Mouse (Mus musculus) embryo, embryonic 10.5 days (tissue): ENCODE data around the gene Nacc2.

Source experiments
- DNase-seq: peaks from one replicate; pipeline ENCODE4 v3.0.0-alpha.2; 2015; ENCODE audit warnings: low spot score

Nacc2 gene

GRCm38 (mm10) chr2:26139034-26139544 is 16.1 kb upstream of the Nacc2 start:
- DNase-seq, result no peak

- DNase-seq, result no peak
Measured at GRCm38 (mm10) chr2:26138252-26139033, 15.4 kb upstream of the Nacc2 start.

GRCm38 (mm10) chr2:26134591-26134990 is 11.6 kb upstream of the Nacc2 start:
- no peak for DNase-seq

- peak; percentile 85 for DNase-seq
Measured at GRCm38 (mm10) chr2:26132628-26133551, 9.9 kb upstream of the Nacc2 start.

DNA sequence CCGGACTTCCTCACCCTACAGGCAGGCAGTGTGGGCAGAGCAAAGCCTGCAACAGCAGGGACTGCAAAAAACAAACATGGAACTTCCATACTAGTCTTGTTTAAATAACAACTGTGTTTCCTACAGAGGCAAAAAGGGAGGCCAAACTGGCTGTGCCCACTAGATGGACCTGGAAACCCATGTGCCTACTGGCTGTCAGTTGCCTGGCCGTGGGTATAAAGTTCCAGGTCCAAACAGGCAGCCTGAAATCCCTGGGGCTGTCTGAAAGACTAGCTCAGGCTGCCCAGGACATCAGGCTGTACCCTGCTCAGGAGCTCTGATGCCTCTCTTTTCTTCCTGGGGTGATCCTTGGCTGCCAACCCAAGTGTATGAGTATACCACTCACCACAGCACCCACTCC is 8.3 kb upstream of the Nacc2 start:
- DNase-seq, result no peak

GRCm38 (mm10) chr2:26129962-26130361 is 6.9 kb upstream of the Nacc2 start:
- DNase-seq, result no peak

GRCm38 (mm10) chr2:26129346-26129745 is 6.3 kb upstream of the Nacc2 start:
- DNase-seq, result no peak

GRCm38 (mm10) chr2:26122171-26123078 is 595 bp downstream of the Nacc2 start:
- DNase-seq, result peak; percentile 48

GRCm38 (mm10) chr2:26121541-26122083 is 1.4 kb downstream of the Nacc2 start:
- no peak for DNase-seq

DNA sequence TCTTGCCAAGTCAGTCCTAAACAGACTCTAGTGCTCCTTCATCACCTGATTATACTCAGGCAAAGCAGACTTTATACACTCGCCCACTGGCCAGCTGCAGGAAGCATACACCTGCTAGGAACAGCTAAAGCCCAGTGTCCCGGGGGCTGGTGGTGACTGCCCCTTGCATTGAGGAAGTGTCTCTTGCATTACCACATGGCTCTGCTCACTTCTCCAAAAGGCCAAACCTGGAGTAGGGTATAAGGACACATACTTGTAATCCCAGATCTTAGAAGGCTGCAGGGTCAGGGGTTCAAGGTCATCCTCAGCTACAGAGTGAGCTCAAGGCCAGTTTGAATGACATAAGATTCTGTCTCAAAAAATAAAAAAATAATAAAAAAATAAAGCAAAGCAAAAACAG is 3.4 kb downstream of the Nacc2 start:
- no peak for DNase-seq

- no peak for DNase-seq
Measured at GRCm38 (mm10) chr2:26119310-26119592, 3.8 kb downstream of the Nacc2 start.

GRCm38 (mm10) chr2:26118584-26119309 is 4.3 kb downstream of the Nacc2 start:
- DNase-seq, result no peak

DNA sequence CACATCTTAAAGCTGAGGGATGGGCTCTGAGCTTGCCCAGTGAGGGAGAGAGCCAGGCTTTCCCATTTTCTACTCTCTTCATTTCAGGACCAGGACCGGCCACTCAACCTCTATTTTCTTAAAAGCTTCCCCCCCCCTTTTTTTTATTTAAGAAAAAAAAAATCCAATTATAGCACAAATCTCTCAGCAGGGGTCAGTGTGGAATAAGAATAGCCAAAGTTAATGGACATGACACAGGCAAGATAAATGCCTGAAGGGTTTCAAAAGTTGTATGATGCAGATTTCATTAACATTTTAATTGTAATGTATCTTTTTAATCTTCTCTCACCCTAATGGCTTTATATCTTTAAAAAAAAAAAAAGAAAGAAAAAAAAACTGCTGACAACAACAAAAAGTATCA is 5.4 kb downstream of the Nacc2 start:
- DNase-seq, result no peak

DNA sequence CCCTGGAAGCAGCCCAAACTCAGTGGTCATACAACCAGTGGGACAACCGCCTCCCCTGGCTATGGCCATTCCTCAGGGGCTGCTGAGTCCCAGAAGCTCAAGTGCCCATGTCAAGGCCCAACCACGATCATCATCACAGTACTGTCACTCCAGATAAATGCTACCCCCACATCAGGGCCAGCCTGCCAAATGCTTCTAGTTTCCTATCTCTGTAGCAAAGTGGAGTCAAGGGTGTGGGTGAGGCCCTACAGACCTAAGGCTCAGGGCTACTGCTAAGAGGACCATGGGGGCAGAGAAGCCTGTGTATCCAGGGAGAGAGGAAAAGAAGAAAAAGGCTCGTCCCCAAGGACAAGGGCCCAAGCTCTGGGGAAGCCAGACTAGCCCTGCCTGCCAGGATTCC is 6.5 kb downstream of the Nacc2 start:
- no peak for DNase-seq

- no peak for DNase-seq
Measured at GRCm38 (mm10) chr2:26115215-26115614, 7.8 kb downstream of the Nacc2 start.

DNA sequence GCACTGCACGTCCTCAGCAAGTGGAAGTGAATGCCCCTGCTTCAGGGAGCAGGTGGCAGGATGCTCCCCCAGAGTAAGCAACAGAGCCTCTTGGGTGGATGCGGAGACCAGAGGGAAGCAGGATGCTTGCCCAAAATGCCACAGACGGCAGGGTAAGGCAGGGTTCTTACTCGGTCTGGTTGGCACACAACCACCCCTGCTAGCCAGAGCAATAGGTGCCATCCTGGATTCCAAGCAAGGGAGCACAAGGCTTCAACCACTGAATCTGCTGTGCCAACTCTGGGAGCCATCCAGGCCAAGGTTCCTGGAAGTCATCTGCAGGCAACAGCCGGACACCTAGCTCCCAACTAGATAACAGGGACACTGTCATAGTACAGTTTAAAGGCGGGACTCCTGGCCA is 14.8 kb downstream of the Nacc2 start:
- DNase-seq, result no peak

- DNase-seq, result no peak
Measured at GRCm38 (mm10) chr2:26107011-26107410, 16.0 kb downstream of the Nacc2 start.

- no peak for DNase-seq
Measured at GRCm38 (mm10) chr2:26106233-26106632, 16.8 kb downstream of the Nacc2 start.

- DNase-seq, result no peak
Measured at GRCm38 (mm10) chr2:26100296-26100695, 22.7 kb downstream of the Nacc2 start.

- DNase-seq, result no peak
Measured at GRCm38 (mm10) chr2:26099851-26100250, 23.2 kb downstream of the Nacc2 start.

- DNase-seq, result no peak
Measured at GRCm38 (mm10) chr2:26099260-26099659, 23.8 kb downstream of the Nacc2 start.
